Mouse (Mus musculus) hindbrain, embryonic 11.5 days (tissue): ENCODE data around the gene Gcnt7. TPM values are rescaled to one million over a fixed set of nuclear protein-coding genes. Genes with fewer than 3 reads are reported as not detected.

Source experiments
- ATAC-seq: fragments of 200-750 bp; cut with Nextera tagmentation; 2 replicates; pipeline ENCODE4 v1.8.0; 2017; ENCODE audit warnings: mild to moderate bottlenecking, moderate TSS enrichment, moderate library complexity; ENCODE audit not compliant: low FRiP score
- DNase-seq: peaks from one replicate; pipeline ENCODE4 v3.0.0-alpha.2; 2015; ENCODE audit warnings: low spot score
- H3K27ac ChIP-seq: fragments of 300-500 bp; sonication (generic); 2 replicates; pipeline ENCODE4 v1.5.1; 2014; ENCODE audit warnings: mild to moderate bottlenecking, low read depth, low read length
- H3K27me3 ChIP-seq: fragments of 300-500 bp; sonication (generic); 2 replicates; pipeline ENCODE4 v1.6.1; 2014; ENCODE audit warnings: mild to moderate bottlenecking, low read length, moderate library complexity, mixed read lengths; ENCODE audit not compliant: control insufficient read depth, insufficient read depth
- H3K36me3 ChIP-seq: fragments of 300-500 bp; sonication (generic); 2 replicates; pipeline ENCODE4 v1.6.1; 2014; ENCODE audit warnings: mild to moderate bottlenecking, low read length, moderate library complexity, mixed read lengths; ENCODE audit not compliant: control insufficient read depth, insufficient read depth
- H3K4me1 ChIP-seq: fragments of 300-500 bp; sonication (generic); replicated peaks from 2 replicates; pipeline ENCODE4 v1.6.1; 2014; ENCODE audit warnings: low read length, mixed read lengths; ENCODE audit not compliant: control insufficient read depth, insufficient read depth
- H3K4me2 ChIP-seq: fragments of 300-500 bp; sonication (generic); replicated peaks from 2 replicates; pipeline ENCODE4 v1.6.1; 2014; ENCODE audit warnings: mild to moderate bottlenecking, low read depth, low read length
- H3K4me3 ChIP-seq: fragments of 300-500 bp; sonication (generic); 2 replicates; pipeline ENCODE4 v1.5.1; 2014; ENCODE audit warnings: low read depth, low read length
- H3K9ac ChIP-seq: fragments of 300-500 bp; sonication (generic); 2 replicates; pipeline ENCODE4 v1.6.1; 2014; ENCODE audit warnings: low read depth, low read length
- H3K9me3 ChIP-seq: fragments of 300-500 bp; sonication (generic); 2 replicates; pipeline ENCODE4 v1.6.1; 2016; ENCODE audit warnings: low read length; ENCODE audit not compliant: control insufficient read depth
- WGBS: fragments of 180-500 bp; shearing (Covaris S2); extraction: QIAGEN DNeasy Blood & Tissue Kit; methylation state at CpG from one replicate; pipeline ENCODE4 v1.1.7; 2014; 5-methylcytosine and 5-hydroxymethylcytosine counted together
- polyA plus RNA-seq: library from polyadenylated mRNA; unstranded; fragments of >200 nt; fragmentation: Nextera tagmentation; extraction: Ambion mirVana; gene quantifications from 2 replicates; pipeline ENCODE4 v1.2.1, GENCODE M21; 2014

Gcnt7 gene
- polyA plus RNA-seq, 1 experiment from 2014 or later: 0.97 TPM

DNA sequence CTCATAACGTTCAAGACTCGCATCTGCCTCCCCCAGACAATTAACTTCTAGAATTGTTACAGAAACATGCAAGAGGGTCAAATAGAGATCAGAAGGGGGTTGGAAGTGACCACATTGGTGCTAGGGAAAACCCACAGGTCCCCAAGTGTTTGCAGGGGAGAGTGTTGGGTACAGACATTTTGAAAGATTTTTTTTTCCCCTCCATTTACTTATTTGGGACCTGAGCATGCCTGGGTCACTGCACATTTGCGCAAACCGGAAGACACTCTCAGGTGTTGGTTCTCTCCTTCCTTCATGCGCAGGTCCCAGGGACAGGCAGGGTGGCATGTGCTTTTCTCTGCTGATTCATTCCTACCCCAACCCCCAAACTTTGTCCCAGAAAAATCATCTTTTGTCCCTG lies 41.5 kb downstream of the Gcnt7 start:
- 86% methylated on average over 5 of the region's 5 CpGs for WGBS
- no peak overlapping the region for H3K4me2 ChIP-seq
- H3K9ac ChIP-seq: no peak overlapping the region
- ATAC-seq (no peak), DNase-seq (no peak)
- 0 out of 2 replicates have a peak, but pooled peaks cover 2% of the 10 kb centered on the region for H3K4me1 ChIP-seq
- H3K27me3 ChIP-seq: no peaks in the 10 kb centered on the region
- no peak overlapping the region for H3K27ac ChIP-seq
- H3K4me3 ChIP-seq: no peak overlapping the region
- H3K9me3 ChIP-seq: no peaks in the 10 kb centered on the region
- H3K36me3 ChIP-seq: no peaks in the 10 kb centered on the region

GRCm38 (mm10) chr2:172416218-172416617 lies 42.2 kb downstream of the Gcnt7 start:
- 0 out of 2 replicates have a peak, but pooled peaks cover 2% of the 10 kb centered on the region for H3K4me1 ChIP-seq
- H3K4me3 ChIP-seq: no peak overlapping the region
- H3K9me3 ChIP-seq: no peaks in the 10 kb centered on the region
- ATAC-seq: no peak
- H3K9ac ChIP-seq: no peak overlapping the region
- no peak for DNase-seq
- H3K27me3 ChIP-seq: no peaks in the 10 kb centered on the region
- 64% methylated on average over 12 of the region's 12 CpGs for WGBS
- H3K36me3 ChIP-seq: no peaks in the 10 kb centered on the region
- H3K27ac ChIP-seq: no peak overlapping the region
- no peak overlapping the region for H3K4me2 ChIP-seq

GRCm38 (mm10) chr2:172413894-172414293 lies 44.5 kb downstream of the Gcnt7 start:
- H3K36me3 ChIP-seq: no peaks in the 10 kb centered on the region
- H3K4me1 ChIP-seq: 0 out of 2 replicates have a peak, but pooled peaks cover 2% of the 10 kb centered on the region
- H3K27me3 ChIP-seq: no peaks in the 10 kb centered on the region
- no peak for DNase-seq
- H3K9ac ChIP-seq: no peak overlapping the region
- 37% methylated on average over 5 of the region's 5 CpGs for WGBS
- H3K4me2 ChIP-seq: no peak overlapping the region
- H3K9me3 ChIP-seq: no peaks in the 10 kb centered on the region
- no peak for ATAC-seq
- no peak overlapping the region for H3K4me3 ChIP-seq
- H3K27ac ChIP-seq: no peak overlapping the region

DNA sequence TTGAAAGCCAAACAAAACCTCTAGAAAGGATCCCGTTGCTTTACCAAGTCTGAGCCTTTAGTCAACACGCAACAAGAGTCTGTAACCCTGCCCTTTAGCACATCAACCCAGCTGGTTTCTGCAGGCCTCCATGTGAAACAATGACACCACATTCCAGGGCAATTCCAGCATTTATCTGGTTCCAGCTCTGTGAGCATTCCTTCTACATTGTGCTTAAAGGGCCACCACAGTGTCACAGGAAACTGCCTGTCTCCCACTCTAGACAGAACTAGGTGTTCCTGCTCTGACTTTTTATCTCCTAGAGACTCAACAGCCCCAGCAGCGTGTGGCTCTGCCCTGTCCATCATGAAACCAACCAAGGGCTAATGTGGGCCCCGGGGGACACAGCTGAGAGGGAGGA lies 45.1 kb downstream of the Gcnt7 start:
- 21% methylated on average over 4 of the region's 4 CpGs for WGBS
- 0 out of 2 replicates have a peak, but pooled peaks cover 2% of the 10 kb centered on the region for H3K4me1 ChIP-seq
- no peak overlapping the region for H3K4me3 ChIP-seq
- H3K9me3 ChIP-seq: no peaks in the 10 kb centered on the region
- ATAC-seq: no peak
- peak; percentile 18 for DNase-seq
- H3K27me3 ChIP-seq: no peaks in the 10 kb centered on the region
- H3K36me3 ChIP-seq: no peaks in the 10 kb centered on the region
- no peak overlapping the region for H3K4me2 ChIP-seq
- H3K9ac ChIP-seq: no peak overlapping the region
- H3K27ac ChIP-seq: no peak overlapping the region

DNA sequence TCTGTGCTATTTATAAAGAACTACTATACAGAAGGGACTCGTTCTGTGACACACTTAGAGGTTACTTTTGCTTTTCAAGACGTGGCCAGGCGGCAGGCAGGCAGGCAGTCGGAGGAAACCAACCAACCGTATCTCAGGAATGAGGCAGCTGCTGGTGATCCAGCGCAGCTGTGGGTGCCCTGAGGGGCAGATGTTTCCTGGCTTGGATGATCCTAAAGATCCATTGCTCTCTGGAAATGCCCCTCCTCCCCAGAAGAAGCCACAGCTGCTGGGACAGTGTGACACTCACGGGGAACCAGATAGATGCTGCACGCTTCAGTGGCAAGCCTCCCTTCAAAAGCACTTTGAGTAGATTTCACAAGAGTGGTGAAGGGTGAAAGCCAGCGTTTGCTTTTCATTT lies 45.9 kb downstream of the Gcnt7 start:
- no peaks in the 10 kb centered on the region for H3K36me3 ChIP-seq
- DNase-seq (peak; percentile 63), ATAC-seq (peak; percentile 71; the same call in 1 of the 2 replicates)
- no peak overlapping the region for H3K9ac ChIP-seq
- H3K4me1 ChIP-seq: 0 out of 2 replicates have a peak, but pooled peaks cover 2% of the 10 kb centered on the region
- no peak overlapping the region for H3K4me3 ChIP-seq
- H3K4me2 ChIP-seq: no peak overlapping the region
- no peak overlapping the region for H3K27ac ChIP-seq
- H3K27me3 ChIP-seq: no peaks in the 10 kb centered on the region
- WGBS: 12% methylated on average over 9 of the region's 9 CpGs
- no peaks in the 10 kb centered on the region for H3K9me3 ChIP-seq

GRCm38 (mm10) chr2:172411091-172411490 lies 47.3 kb downstream of the Gcnt7 start:
- Histone ChIP-seq H3K4me1 (0 out of 2 replicates have a peak, but pooled peaks cover 2% of the 10 kb centered on the region), H3K27me3 (no peaks in the 10 kb centered on the region), H3K9me3 (no peaks in the 10 kb centered on the region), H3K27ac (no peak overlapping the region), H3K4me2 (no peak overlapping the region), H3K9ac (no peak overlapping the region), H3K4me3 (no peak overlapping the region), H3K36me3 (no peaks in the 10 kb centered on the region)
- 83% methylated on average over 11 of the region's 11 CpGs for WGBS
- no peak for ATAC-seq
- DNase-seq: no peak

GRCm38 (mm10) chr2:172410686-172411085 lies 47.7 kb downstream of the Gcnt7 start:
- Histone ChIP-seq H3K4me3 (no peak overlapping the region), H3K36me3 (no peaks in the 10 kb centered on the region), H3K27ac (no peak overlapping the region), H3K4me1 (0 out of 2 replicates have a peak, but pooled peaks cover 2% of the 10 kb centered on the region), H3K27me3 (no peaks in the 10 kb centered on the region), H3K4me2 (no peak overlapping the region), H3K9me3 (no peaks in the 10 kb centered on the region), H3K9ac (no peak overlapping the region)
- ATAC-seq (no peak), DNase-seq (no peak)
- 87% methylated on average over 2 of the region's 2 CpGs for WGBS

DNA sequence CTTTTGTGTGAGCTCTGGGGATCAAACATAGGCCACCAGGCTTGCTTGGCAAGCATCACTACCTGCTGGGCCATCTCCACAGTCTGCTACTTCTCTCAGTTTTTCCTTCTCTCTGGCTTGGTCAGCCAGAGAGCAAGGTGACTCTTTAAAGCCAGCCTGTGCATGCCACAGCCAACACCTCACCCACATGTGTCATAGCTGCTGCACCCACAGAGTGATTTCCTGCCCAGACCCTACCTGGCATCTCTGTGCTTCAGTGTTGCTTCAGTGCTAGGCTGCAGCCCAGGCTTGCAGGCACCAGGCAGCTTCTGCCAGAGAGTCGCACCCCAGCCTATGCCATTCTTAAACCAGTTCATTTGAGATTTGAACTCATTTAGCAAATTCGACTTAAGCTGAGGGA lies 50.9 kb downstream of the Gcnt7 start:
- WGBS: 74% methylated on average over 2 of the region's 2 CpGs
- H3K9me3 ChIP-seq: no peaks in the 10 kb centered on the region
- ATAC-seq (no peak), DNase-seq (no peak)
- no peak overlapping the region for H3K27ac ChIP-seq
- H3K36me3 ChIP-seq: no peaks in the 10 kb centered on the region
- no peaks in the 10 kb centered on the region for H3K27me3 ChIP-seq
- no peak overlapping the region for H3K9ac ChIP-seq
- no peaks in the 10 kb centered on the region for H3K4me1 ChIP-seq
- H3K4me2 ChIP-seq: no peak overlapping the region
- no peak overlapping the region for H3K4me3 ChIP-seq

GRCm38 (mm10) chr2:172406173-172406572 lies 52.2 kb downstream of the Gcnt7 start:
- H3K27me3 ChIP-seq: no peaks in the 10 kb centered on the region
- no peaks in the 10 kb centered on the region for H3K36me3 ChIP-seq
- WGBS: 67% methylated on average over 4 of the region's 4 CpGs
- H3K4me2 ChIP-seq: no peak overlapping the region
- DNase-seq (no peak), ATAC-seq (no peak)
- no peaks in the 10 kb centered on the region for H3K4me1 ChIP-seq
- H3K4me3 ChIP-seq: no peak overlapping the region
- H3K9ac ChIP-seq: no peak overlapping the region
- no peaks in the 10 kb centered on the region for H3K9me3 ChIP-seq
- H3K27ac ChIP-seq: no peak overlapping the region
